Mouse (Mus musculus) gastrocnemius, postnatal 25 days (tissue): ENCODE data around the gene Etv6. TPM values are rescaled to one million over a fixed set of nuclear protein-coding genes. Genes with fewer than 3 reads are reported as not detected.
A peak's percentile ranks its signal among the peaks of the same experiment; 100 is the strongest.

Source experiments
- DNase-seq: peaks from one replicate; pipeline ENCODE4 v3.0.0; 2022
- total RNA-seq, 2 experiments: library from RNA; stranded (reverse); gene quantifications; 1 replicate in 1 of 2; 2 replicates in 1 of 2; pipeline ENCODE4 v1.2.3; 2021

Gene Etv6
- total RNA-seq, 2 experiments from 2014 or later: 7.5 to 9.4 TPM

GRCm38 (mm10) chr6:134043545-134043944, 8.0 kb downstream of the Etv6 start:
- no peak for DNase-seq

- DNase-seq: no peak
Observed at GRCm38 (mm10) chr6:134045092-134045868, 9.8 kb downstream of the Etv6 start.

- no peak for DNase-seq
Observed at GRCm38 (mm10) chr6:134046136-134046535, 10.6 kb downstream of the Etv6 start.

GRCm38 (mm10) chr6:134047249-134047648, 11.7 kb downstream of the Etv6 start:
- no peak for DNase-seq

DNA sequence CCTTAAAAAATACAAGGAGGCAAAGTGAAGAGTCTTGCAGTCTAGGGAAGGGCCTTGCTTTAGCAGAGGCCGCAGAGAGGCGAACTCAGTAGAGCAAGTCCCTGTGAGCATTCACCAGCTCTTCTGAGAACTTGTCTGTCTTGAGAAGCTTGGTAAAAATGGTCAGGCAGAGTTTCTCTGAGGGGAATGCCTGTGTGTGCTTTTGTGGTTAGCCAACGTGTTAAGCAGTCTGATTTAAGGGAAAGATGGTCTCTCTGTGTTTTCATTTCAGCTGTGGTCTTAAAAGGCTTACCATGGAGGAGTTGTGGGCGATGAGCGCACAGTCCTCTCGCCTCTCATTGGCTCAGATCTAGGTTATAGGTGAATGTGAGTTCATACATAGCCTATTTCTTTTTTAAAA, 12.5 kb downstream of the Etv6 start:
- no peak for DNase-seq

- no peak for DNase-seq
Observed at GRCm38 (mm10) chr6:134048965-134049364, 13.5 kb downstream of the Etv6 start.

GRCm38 (mm10) chr6:134050466-134050865, 15.0 kb downstream of the Etv6 start:
- no peak for DNase-seq

- DNase-seq: no peak
Observed at GRCm38 (mm10) chr6:134051950-134052349, 16.4 kb downstream of the Etv6 start.

GRCm38 (mm10) chr6:134053146-134053545, 17.6 kb downstream of the Etv6 start:
- no peak for DNase-seq

- DNase-seq: no peak
Observed at GRCm38 (mm10) chr6:134053566-134053965, 18.1 kb downstream of the Etv6 start.

DNA sequence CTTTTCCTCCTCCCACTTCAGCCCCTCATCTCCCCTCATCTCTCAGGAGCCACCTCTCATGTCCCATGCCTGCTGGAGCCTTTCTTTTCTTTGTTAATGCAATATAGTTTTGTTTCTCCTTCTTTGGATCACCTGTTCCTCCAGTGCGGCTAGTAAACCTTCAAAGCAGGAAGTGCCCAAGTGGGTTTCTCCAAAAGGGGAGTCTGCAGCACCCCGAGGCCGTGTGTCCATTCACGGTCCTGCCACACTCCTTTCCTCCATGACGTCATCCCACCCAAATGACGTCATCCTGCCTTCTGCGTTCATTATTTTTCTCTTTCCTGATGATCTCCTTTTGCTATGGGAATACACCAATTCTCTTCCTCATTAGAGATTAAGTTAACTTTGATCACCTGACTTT, 20.1 kb downstream of the Etv6 start:
- DNase-seq: no peak

- no peak for DNase-seq
Observed at GRCm38 (mm10) chr6:134058451-134058850, 23.0 kb downstream of the Etv6 start.

GRCm38 (mm10) chr6:134058886-134059551, 23.5 kb downstream of the Etv6 start:
- no peak for DNase-seq

DNA sequence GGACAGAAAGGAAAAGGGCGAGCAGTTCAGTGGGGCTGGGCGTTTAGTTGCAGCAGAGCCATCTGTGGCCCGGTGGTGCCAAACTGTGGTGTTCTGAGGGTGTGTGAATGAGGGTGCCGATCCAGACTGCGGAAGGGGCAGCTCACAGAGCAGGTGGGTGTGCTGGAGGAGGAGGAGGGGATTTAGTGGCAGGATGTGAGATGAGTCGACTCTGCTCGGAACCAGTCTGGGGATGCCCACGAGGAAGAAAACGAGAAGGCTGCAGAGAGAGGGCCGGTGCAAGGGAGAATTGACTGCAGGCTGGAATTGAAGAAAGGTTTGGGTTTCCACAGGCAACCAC, 24.0 kb downstream of the Etv6 start:
- no peak for DNase-seq

DNA sequence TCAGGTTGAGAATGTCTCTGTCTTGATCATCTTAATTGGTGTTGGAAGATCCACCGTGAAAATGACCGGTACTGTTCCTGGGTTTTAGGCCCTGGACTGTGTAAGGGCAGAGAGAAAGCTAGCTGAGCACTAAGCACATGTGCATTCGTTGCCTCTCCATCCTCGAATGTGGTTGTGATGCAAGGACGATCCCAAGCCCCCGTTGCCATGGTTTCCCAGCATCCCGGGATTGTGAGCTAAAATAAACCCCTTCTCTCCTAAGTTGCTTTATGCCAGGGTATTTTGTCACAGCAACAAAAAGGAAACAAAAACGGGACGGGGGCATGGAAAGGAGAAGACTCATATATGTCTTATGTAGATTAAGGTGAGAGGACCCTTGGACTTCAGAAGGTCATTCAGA, 24.5 kb downstream of the Etv6 start:
- DNase-seq: no peak

DNA sequence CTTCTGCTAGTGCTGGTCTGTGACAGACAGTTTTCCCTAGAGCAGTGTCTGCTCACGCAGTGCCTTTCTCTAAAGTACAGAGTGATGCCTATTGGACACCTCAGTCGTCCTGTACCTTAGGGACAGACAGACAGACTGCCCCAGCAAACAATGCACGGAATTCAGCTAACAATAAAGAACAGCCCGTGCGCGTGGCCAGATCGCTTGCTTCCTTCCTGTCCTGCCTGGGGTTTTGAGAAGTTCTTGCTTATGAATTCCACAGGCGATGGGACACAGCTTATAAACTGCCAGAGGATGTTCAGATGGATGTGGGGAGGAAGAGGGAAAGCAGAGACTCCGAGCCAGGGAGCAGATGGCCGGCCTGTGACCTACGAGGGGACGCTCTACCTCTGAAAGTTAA, 25.3 kb downstream of the Etv6 start:
- peak; percentile 24 for DNase-seq

GRCm38 (mm10) chr6:134065018-134065725, 29.7 kb downstream of the Etv6 start:
- no peak for DNase-seq

DNA sequence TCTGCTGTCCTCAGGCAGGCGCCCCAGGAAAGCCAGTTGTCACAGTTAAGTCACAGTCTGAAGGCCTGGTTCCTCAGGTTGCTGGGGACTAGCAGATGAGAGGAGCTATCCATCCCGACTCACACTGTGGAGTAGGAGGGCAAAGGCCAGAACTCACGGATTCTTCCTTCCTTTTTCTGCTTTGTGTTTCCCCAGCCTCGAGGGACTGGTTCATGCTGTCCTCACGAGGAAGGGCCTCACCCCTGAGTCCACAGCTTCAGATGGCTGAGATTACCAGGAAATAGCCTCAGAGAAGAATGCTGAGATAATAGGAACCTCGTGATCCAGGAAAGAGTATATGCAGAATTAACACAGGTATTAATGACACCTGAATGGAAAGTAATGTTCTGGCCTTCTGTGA, 30.6 kb downstream of the Etv6 start:
- no peak for DNase-seq

DNA sequence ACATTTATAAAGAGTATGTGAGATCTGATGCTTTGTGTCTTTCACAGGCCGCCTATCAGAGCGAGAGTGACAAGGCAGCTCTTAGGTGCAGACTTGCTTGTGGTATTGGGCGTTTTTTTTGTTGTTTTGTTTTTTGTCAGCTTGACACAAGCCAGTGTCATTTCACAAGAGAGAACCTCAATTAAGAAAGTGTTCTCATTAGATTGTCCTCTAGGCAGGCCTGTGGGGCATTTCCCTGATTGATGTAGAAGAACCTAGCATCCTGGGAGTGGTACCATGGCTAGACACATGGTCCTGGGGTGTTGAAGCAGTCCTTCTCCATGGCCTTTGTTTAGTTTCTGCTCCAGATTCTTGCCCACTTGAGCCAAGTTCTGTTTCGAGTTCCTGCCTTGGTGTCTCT, 31.5 kb downstream of the Etv6 start:
- no peak for DNase-seq

DNA sequence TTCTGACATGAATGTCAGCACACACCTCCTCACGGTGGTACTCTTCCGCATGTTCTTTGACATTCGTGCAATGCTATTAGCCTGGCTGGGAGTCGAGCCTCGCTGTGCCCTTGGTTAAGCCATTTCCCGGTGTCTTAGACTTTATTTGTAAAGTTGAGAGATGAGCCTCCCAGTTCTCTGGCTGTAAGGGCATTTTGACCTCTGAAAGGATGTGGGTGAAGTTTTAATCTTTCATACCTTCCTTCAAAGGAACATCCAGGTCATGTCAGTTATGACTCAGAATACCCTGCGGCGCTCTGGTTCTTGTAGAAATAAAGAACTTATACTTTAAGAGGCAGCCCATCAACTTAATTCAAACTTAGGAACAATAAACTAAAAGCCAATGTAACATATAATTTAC, 32.0 kb downstream of the Etv6 start:
- DNase-seq: no peak

- DNase-seq: no peak
Observed at GRCm38 (mm10) chr6:134072439-134072838, 36.9 kb downstream of the Etv6 start.

DNA sequence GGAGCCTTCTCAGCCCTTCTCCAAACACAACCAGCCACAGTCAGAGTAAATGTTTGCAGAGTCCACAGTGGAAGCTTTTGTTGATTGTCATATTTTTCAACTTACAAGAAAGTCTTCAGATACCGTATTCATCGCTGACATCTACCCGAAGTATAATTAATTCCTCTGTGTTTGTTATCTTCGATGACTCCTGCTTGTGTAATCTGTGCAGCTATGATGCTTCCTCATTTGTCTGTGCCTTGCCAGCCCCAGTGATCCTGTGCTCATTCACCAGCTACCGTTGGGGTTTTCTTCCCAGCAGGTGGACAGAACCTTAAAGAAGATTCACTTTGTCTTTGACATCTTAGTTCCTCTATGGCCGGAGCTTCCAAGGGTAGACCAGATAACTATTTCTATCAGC, 37.4 kb downstream of the Etv6 start:
- no peak for DNase-seq

- DNase-seq: no peak
Observed at GRCm38 (mm10) chr6:134074353-134074752, 38.9 kb downstream of the Etv6 start.
